Mouse (Mus musculus) heart, postnatal 36 days (tissue): ENCODE measurements at regions not wholly inside any gene's neighbourhood (a gene's known extent, or its start where the extent isn't known, plus 50 kb on each side); places are given as distances from the start of the nearest gene placed in this dataset.
A peak's percentile ranks its signal among the peaks of the same experiment; 100 is the strongest.

Source experiments
- DNase-seq, 2 experiments: peaks; one replicate each; pipeline ENCODE4 v3.0.0; 2021 to 2022
- intact Hi-C: fragments of 180-260 bp; cut with DNase I; formaldehyde crosslinking; loops from one replicate; pipeline ENCODE4 v1.15.1; 2025

DNA sequence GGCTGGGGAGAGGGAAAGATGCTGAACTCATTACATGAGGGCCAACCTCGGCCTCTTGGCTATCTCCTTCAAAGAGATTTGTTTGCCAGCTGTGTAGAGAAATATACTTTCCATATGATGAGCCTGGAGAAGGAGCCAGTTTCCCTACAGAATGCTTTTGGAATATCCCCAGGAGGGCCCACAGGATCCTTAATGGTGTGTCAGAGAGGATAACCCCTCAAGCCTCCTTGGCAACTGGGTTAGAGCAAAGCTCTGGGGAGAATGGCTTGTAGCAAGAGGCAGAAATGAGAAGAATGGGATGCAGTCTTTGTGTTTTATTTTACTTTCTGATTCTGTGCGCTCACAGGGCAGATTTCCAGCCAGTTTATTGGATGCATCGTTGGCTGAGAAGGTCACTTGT is 353.9 kb downstream of the Dmrt2 start:
- intact Hi-C loops = no loop called here
- no peak for DNase-seq

- intact Hi-C loops = no loop called here
- peak in 1 of 2 experiments; percentile 7 for DNase-seq
Measured at GRCm38 (mm10) chr19:26037270-26037669, 365.1 kb downstream of the Dmrt2 start.

DNA sequence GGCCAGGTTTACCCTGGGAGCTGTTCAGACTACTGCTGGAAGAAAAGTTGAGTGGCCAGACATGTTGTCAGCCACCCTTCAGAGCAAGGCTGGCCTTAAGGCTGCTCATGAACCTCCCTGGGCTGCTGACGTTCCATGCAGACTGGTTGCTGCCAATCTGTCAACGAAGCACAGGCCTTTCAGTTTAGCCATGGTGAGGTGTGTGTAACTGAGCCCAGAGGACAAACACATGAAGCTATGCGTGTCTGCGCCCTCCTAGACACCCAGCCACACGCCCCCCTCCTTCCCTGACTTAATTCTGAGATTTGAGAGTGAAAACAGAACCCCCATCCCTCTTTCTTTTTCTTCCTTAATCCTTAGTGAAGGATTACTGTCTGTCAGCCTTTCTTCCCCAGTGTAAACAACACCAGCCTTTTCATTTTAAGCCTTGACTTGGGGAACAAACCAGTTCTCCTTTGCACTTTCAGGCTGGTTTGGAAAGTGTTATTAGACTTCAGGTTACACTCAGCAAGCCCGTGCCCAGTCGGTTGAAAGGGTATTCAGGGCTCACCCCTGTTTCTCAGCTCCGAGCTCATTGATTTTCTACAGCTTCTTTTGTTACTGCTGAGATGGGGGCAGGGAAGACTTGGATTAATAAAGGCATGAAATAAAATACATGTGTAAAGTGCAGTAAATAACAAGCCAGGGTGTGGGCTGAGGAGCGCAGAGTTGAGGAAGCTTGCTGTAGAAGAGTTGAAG is 379.4 kb downstream of the Dmrt2 start:
- no peak for DNase-seq
- intact Hi-C loops = no loop called here

- DNase-seq = no peak
- intact Hi-C loops = no loop called here
Measured at GRCm38 (mm10) chr19:26059668-26060067, 387.5 kb downstream of the Dmrt2 start.

DNA sequence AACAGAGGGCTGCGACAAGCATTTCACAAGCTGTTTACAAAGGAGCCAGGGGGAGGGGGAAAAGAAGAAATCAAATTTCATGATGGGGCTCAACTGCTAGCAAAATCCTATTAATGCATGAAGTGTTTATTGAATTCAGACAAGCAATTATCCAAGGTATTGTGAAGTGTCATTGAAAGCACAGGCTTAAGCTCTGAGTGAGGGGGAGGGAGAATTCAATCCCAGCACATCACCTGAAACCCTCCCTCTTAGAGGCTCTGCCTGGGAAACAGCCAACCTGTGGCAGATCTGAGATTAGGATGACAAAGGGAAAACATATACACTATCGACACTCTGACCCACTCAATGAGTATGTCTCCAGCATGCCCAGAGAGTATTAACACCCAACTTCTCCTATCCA is 396.3 kb downstream of the Dmrt2 start:
- intact Hi-C loops = no loop called here
- DNase-seq = no peak

- no peak for DNase-seq
- intact Hi-C loops = no loop called here
Measured at GRCm38 (mm10) chr19:26069908-26070307, 397.7 kb downstream of the Dmrt2 start.

DNA sequence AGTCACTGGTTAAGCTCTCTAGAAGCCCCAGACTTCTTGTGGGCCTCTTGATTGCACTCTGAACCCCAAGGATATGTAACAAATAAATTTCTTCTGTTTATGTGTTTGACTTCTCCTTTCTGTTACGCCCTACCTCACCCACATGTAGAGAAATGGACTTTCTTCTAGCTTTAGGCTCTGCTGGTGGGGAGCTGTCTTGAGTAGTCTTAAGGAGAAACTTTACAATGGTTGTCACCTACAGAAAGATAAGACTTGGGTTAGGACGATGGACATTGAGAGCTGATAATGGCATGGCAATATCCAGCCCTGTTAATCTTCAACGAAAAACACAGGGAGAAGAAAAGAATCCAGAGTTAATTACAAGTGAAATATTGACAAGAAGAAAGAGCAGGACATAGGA is 416.1 kb downstream of the Dmrt2 start:
- DNase-seq = no peak
- intact Hi-C loops = no loop called here

- intact Hi-C loops = no loop called here
- no peak for DNase-seq
Measured at GRCm38 (mm10) chr19:26091386-26091785, 419.2 kb downstream of the Dmrt2 start.

DNA sequence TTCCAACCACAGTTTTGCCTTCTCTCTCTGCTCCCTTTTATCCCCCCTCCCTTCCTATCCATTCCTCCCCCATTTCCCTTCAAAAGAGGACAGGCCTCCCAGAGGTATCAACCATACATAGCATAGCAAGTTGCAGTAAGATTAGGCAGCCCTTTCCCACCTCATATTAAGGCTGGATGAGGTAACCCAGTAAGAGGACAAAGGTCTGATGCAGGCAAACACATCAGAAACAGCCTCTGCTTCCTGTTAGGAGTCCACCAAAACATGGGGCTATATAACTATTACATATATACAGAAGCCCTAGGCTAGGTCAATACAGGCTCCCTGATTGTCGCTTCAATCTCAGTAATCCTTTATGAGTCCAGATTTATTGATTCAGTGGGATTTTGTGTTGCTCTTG is 421.6 kb downstream of the Dmrt2 start:
- no peak for DNase-seq
- intact Hi-C loops = no loop called here

DNA sequence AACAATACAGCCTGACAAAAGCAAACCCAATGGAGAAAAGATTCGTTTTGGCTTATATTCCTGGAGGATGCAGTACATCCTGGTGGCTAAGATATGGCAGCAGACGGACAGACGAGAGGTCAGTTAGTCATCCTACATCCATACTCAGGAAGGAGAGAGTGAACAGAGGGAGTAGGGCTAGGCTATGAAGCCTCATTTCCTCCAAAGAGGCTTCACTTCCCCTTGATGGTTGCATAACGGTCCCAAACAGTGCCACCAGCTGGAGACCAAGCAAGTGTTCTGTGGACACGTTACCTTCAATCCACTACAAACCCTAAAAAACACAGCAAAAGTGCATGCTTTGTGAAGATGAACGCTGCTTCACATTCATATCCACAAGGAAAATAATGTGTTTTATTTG is 442.1 kb downstream of the Dmrt2 start:
- intact Hi-C loops = no loop called here
- no peak for DNase-seq

- DNase-seq = no peak
- intact Hi-C loops = no loop called here
Measured at GRCm38 (mm10) chr19:26128423-26128822, 456.2 kb downstream of the Dmrt2 start.

- intact Hi-C loops = no loop called here
- no peak for DNase-seq
Measured at GRCm38 (mm10) chr19:26134385-26134784, 462.2 kb downstream of the Dmrt2 start.

- intact Hi-C loops = no loop called here
Measured at GRCm38 (mm10) chr19:26135398-26136104, 463.3 kb downstream of the Dmrt2 start.

GRCm38 (mm10) chr19:26140647-26141046 is 464.2 kb upstream of the Smarca2 start:
- DNase-seq = no peak
- intact Hi-C loops = no loop called here

More at GRCm38 (mm10) chr19:26135398-26136104, 463.3 kb downstream of the Dmrt2 start:
- no peak for DNase-seq

- DNase-seq = no peak
- intact Hi-C loops = no loop called here
Measured at GRCm38 (mm10) chr19:26143539-26143938, 461.3 kb upstream of the Smarca2 start.

DNA sequence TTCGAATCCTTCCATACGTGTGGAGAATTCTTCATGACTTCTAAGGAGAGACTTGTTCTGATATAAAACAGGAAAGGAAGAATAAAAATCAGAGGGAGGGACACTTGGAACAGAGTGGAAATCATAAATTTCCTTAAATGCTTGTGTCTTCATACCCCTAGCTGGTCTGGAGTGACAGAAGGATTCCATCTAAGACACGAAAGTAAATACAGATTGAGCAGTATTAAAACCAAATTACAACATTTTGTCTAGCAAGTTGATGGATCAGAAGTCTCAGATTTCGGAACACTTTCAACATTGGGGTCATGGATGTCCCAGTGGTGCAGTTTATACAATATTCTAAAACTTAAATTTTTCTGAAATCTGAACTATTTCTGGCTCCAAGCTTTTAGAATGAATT is 453.6 kb upstream of the Smarca2 start:
- no peak for DNase-seq
- intact Hi-C loops = no loop called here

- no peak for DNase-seq
- intact Hi-C loops = no loop called here
Measured at GRCm38 (mm10) chr19:26164993-26165392, 439.9 kb upstream of the Smarca2 start.

GRCm38 (mm10) chr19:26181774-26182173 is 423.1 kb upstream of the Smarca2 start:
- intact Hi-C loops = no loop called here
- no peak for DNase-seq

DNA sequence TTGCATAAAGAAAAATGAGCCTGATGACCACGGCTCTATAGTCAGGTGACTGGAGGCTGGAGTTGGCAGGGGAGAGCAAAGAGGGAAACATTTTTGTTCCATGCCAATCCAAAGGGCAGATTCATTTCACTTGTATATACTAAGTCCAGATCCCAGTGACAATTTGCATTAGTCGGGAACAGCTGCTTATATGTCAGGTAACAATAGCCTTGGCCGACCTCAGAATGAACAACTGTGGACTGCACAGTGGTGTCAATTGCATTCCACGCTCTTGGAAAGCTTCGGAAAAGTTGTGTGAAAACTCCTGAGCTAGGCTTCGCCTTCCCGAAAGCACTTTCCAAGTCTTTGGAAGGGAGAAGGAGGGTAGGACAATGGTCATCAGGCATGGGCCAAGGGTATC is 419.8 kb upstream of the Smarca2 start:
- DNase-seq = no peak

DNA sequence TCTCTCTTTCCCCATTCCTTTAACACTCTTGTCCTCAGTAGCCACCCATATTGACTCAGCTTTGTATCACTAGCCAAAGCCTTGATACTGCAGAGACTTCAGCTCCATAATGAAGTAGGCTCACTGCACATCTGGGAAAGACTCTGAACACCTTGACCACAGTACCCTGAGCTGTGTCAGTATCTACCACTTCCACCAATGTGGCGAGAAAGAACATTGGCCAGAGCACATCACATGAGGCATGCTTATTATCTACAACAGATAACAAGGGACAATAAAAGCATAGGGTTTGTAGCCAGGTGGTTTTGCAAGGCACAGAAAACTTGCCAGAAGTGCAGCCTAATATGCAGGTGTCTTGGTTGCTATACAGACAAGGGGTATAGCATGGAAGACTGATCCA is 414.0 kb upstream of the Smarca2 start:
- DNase-seq = no peak
- intact Hi-C loops = no loop called here

More for the DNA sequence above, 419.8 kb upstream of the Smarca2 start:
- intact Hi-C loops = no loop called here

GRCm38 (mm10) chr19:26193664-26194063 is 411.2 kb upstream of the Smarca2 start:
- intact Hi-C loops = no loop called here
- DNase-seq = no peak

DNA sequence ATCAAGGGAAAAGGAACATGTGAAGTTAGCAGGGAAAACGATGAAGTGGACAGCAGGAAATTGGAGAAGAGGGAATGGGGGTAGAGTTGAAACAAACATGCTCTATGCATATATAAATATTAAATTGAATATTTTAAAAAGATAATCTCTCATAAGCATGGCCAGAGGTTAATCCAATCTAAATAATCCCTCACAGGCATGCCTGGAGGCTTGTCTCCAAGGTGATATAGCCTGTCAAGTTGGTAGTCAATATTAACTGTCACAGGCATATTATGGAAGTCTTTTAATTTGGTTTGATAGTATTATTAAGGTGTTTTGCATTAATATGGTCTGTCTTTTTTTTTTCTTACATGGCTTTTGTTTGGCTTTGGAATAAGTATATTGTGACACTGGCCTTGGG is 396.1 kb upstream of the Smarca2 start:
- intact Hi-C loops = no loop called here
- no peak for DNase-seq
